ENCODE assay signal across 1 mouse cellular context in the genomic region with DNA sequence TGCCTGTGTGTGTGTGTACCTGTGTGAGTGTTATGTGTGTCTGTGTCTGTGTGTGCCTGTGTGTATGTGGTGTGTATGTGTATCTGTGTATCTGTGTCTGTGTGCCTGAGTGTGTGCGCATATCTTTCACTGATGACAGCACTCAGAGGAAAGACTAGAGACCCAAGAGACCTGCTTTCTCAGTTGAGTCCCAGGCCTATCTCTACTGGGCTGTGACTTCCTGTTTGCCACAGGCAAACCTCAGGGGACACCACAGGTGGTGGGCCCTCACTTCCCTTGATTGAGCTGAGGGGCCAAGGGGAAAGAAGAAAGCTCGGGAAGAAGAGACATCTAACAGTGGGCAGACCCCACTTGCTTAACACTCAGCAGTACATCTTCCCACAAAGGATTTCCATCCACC.
TF ChIP-seq lines count a peak whose summit lies in the region.

No protein-coding gene starts in this region.

TF ChIP-seq in CH12.LX, 34 proteins besides CTCF, POLR2A, EP300 and RAD21 (continued from another document):
- peak; percentile 61; the same call in 1 of the 2 replicates for TF ChIP-seq IRF4 (IDR thresholded peaks at IDR 0.05; ENCODE audit: low read depth, low read length)
- TF ChIP-seq CHD1 (IDR thresholded peaks at IDR 0.05; ENCODE audit: low read depth, low read length), result no peak
- TF ChIP-seq BHLHE40 (IDR thresholded peaks at IDR 0.05; ENCODE audit: low read depth, low read length), result peak; percentile 69
- TF ChIP-seq MYC (IDR thresholded peaks at IDR 0.05; ENCODE audit: low read depth, low read length), result peak; percentile 52; the same call in 1 of the 2 replicates
- no peak; the same call in 1 of the 2 replicates for TF ChIP-seq JUND (conservative IDR thresholded peaks at IDR 0.05; ENCODE audit: low read depth, low read length)
- no peak for TF ChIP-seq ZC3H11A (IDR thresholded peaks at IDR 0.05; ENCODE audit: low read depth, low read length)
- TF ChIP-seq MAZ (IDR thresholded peaks at IDR 0.05; ENCODE audit: low read depth, low read length), result 0 out of 2 replicates have a peak, but pooled peaks have one; percentile 59
- TF ChIP-seq E2F4 (IDR thresholded peaks at IDR 0.05; ENCODE audit: insufficient replicate concordance, low read depth, low read length), result no peak
- 0 out of 2 replicates have a peak, but pooled peaks have one; percentile 0 for TF ChIP-seq JUN (IDR thresholded peaks at IDR 0.05; ENCODE audit: insufficient read depth, low read depth, low read length)
- peak; percentile 80 for TF ChIP-seq ELF1 (IDR thresholded peaks at IDR 0.05; ENCODE audit: low read depth, low read length)
- 0 out of 2 replicates have a peak, but pooled peaks have one; percentile 7 for TF ChIP-seq MAFK (IDR thresholded peaks at IDR 0.05; ENCODE audit: insufficient replicate concordance, low read length)
- TF ChIP-seq GABPA (IDR thresholded peaks at IDR 0.05; ENCODE audit: insufficient replicate concordance, low read depth, low read length), result no peak
- TF ChIP-seq TCF12 (IDR thresholded peaks at IDR 0.05; ENCODE audit: low read depth, low read length), result peak; percentile 94
- no peak for TF ChIP-seq USF2 (conservative IDR thresholded peaks at IDR 0.05; ENCODE audit: low read depth, low read length)
- TF ChIP-seq MAX (IDR thresholded peaks at IDR 0.05; ENCODE audit: low read length), result peak; percentile 77
- peak; percentile 40; the same call in 1 of the 2 replicates for TF ChIP-seq HCFC1 (IDR thresholded peaks at IDR 0.05; ENCODE audit: low read depth, low read length)
- no peak for TF ChIP-seq PAX5 (IDR thresholded peaks at IDR 0.05; ENCODE audit: low read length)
- TF ChIP-seq MEF2A (IDR thresholded peaks at IDR 0.05; ENCODE audit: borderline replicate concordance, low read depth, low read length), result peak; percentile 74
- peak; percentile 44; the same call in 1 of the 2 replicates for TF ChIP-seq NELFE (IDR thresholded peaks at IDR 0.05; ENCODE audit: low read depth, low read length)
- TF ChIP-seq TBP (conservative IDR thresholded peaks at IDR 0.05; ENCODE audit: low read depth, low read length), result peak; percentile 67
- no peak for TF ChIP-seq USF1 (IDR thresholded peaks at IDR 0.05; ENCODE audit: low read depth, low read length)
- no peak for TF ChIP-seq MXI1 (IDR thresholded peaks at IDR 0.05; ENCODE audit: low read depth, low read length)
- TF ChIP-seq ZKSCAN1 (IDR thresholded peaks at IDR 0.05; ENCODE audit: borderline replicate concordance, low read depth, low read length), result no peak
- peak; percentile 56; the same call in 1 of the 2 replicates for TF ChIP-seq SIN3A (IDR thresholded peaks at IDR 0.05; ENCODE audit: low read length)
- no peak for TF ChIP-seq POLR2AphosphoS2 (IDR thresholded peaks at IDR 0.05; ENCODE audit: low read depth, low read length)
- peak; percentile 54 for TF ChIP-seq NRF1 (IDR thresholded peaks at IDR 0.05; ENCODE audit: low read depth, low read length)
- TF ChIP-seq CHD2 (IDR thresholded peaks at IDR 0.05; ENCODE audit: low read length), result no peak
- TF ChIP-seq ETS1 (conservative IDR thresholded peaks at IDR 0.05; ENCODE audit: low read depth, low read length), result peak; percentile 91
- no peak for TF ChIP-seq SMC3 (IDR thresholded peaks at IDR 0.05; ENCODE audit: low read depth, low read length)
- TF ChIP-seq KAT2A (IDR thresholded peaks at IDR 0.05; ENCODE audit: insufficient replicate concordance, low read length), result 0 out of 2 replicates have a peak, but pooled peaks have one; percentile 53
- peak; percentile 47; the same call in 1 of the 2 replicates for TF ChIP-seq ZMIZ1 (IDR thresholded peaks at IDR 0.05; ENCODE audit: low read depth, low read length)
- TF ChIP-seq UBTF (IDR thresholded peaks at IDR 0.05; ENCODE audit: low read depth, low read length), result no peak
